Mouse (Mus musculus) embryonic facial prominence, embryonic 14.5 days (tissue): ENCODE results near the gene Gm17409. TPM values are rescaled to one million over a fixed set of nuclear protein-coding genes. Genes with fewer than 3 reads are reported as not detected.

Experiments
- ATAC-seq: fragments of 200-750 bp; cut with Nextera tagmentation; 2 replicates; pipeline ENCODE4 v1.8.0; 2017; ENCODE audit warnings: low read depth, moderate number of reproducible peaks, moderate TSS enrichment
- DNase-seq: peaks from one replicate; pipeline ENCODE4 v3.0.0-alpha.2; 2015; ENCODE audit warnings: low spot score
- H3K27ac ChIP-seq: fragments of 300-500 bp; sonication (generic); replicated peaks from 2 replicates; pipeline ENCODE4 v1.5.1; 2014; ENCODE audit warnings: low read depth, mild to moderate bottlenecking, low read length, moderate library complexity
- H3K27me3 ChIP-seq: fragments of 300-500 bp; sonication (generic); replicated peaks from 2 replicates; pipeline ENCODE4 v1.6.1; 2014; ENCODE audit warnings: low read length; ENCODE audit not compliant: control insufficient read depth, insufficient read depth
- H3K36me3 ChIP-seq: fragments of 300-500 bp; sonication (generic); 2 replicates; pipeline ENCODE4 v1.6.1; 2014; ENCODE audit warnings: low read length, mixed read lengths; ENCODE audit not compliant: control insufficient read depth, insufficient read depth
- H3K4me1 ChIP-seq: fragments of 300-500 bp; sonication (generic); 2 replicates; pipeline ENCODE4 v1.6.1; 2014; ENCODE audit warnings: antibody characterized with exemption, low read length; ENCODE audit not compliant: control insufficient read depth, insufficient read depth
- H3K4me2 ChIP-seq: fragments of 300-500 bp; sonication (generic); 2 replicates; pipeline ENCODE4 v1.6.1; 2014; ENCODE audit warnings: low read depth, mild to moderate bottlenecking, low read length, moderate library complexity, mixed read lengths
- H3K4me3 ChIP-seq: fragments of 300-500 bp; sonication (generic); 2 replicates; pipeline ENCODE4 v1.5.1; 2014; ENCODE audit warnings: low read depth, mild to moderate bottlenecking, low read length
- H3K9ac ChIP-seq: fragments of 300-500 bp; sonication (generic); 2 replicates; pipeline ENCODE4 v1.6.1; 2014; ENCODE audit warnings: low read depth, mild to moderate bottlenecking, low read length, moderate library complexity, mixed read lengths
- H3K9me3 ChIP-seq: fragments of 300-500 bp; sonication (generic); 2 replicates; pipeline ENCODE4 v1.6.1; 2016; ENCODE audit warnings: low read length; ENCODE audit not compliant: control insufficient read depth
- WGBS: fragments of 180-500 bp; shearing (Covaris S2); extraction: QIAGEN DNeasy Blood & Tissue Kit; methylation state at CpG from one replicate; pipeline ENCODE4 v1.1.7; 2014; 5-methylcytosine and 5-hydroxymethylcytosine counted together
- polyA plus RNA-seq: library from polyadenylated mRNA; unstranded; fragments of >200 nt; fragmentation: Nextera tagmentation; extraction: Ambion mirVana; gene quantifications from 2 replicates; pipeline ENCODE4 v1.2.1, GENCODE M21; 2014

Gene Gm17409
- polyA plus RNA-seq, 1 experiment from 2014 or later: not detected

DNA sequence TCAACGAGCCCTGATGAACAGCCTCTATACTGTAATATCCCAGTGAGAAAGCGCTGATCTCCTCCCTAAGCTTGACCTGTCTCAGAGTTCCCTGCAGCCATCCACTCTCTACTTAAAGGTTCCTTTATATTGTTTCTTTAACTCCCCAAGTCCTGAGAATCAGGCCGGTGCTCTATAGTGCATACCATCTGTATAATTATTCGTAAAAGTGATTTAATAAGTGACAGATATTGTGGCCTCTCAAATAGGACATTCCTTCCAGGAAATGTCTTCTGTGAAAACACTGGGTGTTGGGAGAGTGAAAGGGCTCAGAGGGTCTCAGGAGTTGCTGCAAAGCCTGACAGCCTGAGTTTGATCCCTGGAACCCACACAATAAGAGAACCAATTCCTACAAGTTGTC, 8.2 kb downstream of the Gm17409 start:
- no peak for ATAC-seq
- 93% methylated on average over 4 of the region's 4 CpGs for WGBS
- Histone ChIP-seq H3K4me3 (no peak overlapping the region), H3K4me2 (no peak overlapping the region), H3K9me3 (no peaks in the 10 kb centered on the region), H3K27ac (no peak overlapping the region), H3K9ac (no peak overlapping the region), H3K4me1 (peaks cover 3% of the 10 kb centered on the region; the same call in 1 of the 2 replicates), H3K36me3 (peaks cover 42% of the 10 kb centered on the region), H3K27me3 (no peaks in the 10 kb centered on the region)
- no peak for DNase-seq

DNA sequence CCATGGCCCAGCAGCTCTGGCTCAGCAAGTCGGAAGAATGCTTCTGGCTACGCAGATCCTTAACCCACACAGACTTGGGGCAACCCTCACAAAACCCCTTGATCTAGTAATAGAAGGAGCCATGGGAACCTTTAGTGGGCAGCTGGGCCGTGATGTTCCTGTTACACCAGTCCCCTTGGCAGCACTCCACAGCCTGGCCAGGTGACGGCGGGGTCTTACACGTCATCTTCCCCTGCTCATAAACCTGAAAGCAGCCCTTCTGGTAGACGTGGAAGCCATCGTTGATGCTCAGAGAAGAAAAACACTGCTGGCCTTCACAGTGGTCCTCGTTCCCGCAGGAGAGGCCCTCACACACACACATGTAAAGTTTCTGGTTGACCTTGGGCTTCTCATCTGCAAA, 9.6 kb downstream of the Gm17409 start:
- no peak for DNase-seq
- Histone ChIP-seq H3K27ac (no peak overlapping the region), H3K9me3 (no peaks in the 10 kb centered on the region), H3K4me2 (no peak overlapping the region), H3K9ac (no peak overlapping the region), H3K27me3 (no peaks in the 10 kb centered on the region), H3K36me3 (peaks cover 34% of the 10 kb centered on the region), H3K4me3 (no peak overlapping the region), H3K4me1 (peaks cover 6% of the 10 kb centered on the region)
- ATAC-seq: no peak
- 89% methylated on average over 10 of the region's 10 CpGs for WGBS

DNA sequence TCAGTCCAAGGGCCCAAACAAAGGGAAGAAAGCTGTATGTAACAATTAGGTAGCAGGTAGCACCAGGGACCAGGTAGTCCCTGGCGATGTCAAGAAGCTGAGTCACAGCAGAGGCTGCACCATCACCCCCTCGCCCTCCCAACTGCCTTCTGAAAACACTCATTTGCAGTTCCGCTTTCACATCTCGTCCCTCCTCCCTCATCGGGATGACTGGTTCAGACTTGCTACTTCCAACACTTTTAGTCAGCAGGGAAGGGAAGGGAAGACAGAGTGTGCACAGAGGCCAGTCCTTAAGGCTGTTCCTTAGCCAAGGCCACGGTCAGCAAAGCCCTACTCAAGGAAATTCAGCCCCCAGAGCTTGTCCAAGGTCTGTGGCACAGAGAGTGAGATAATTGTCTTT, 10.8 kb downstream of the Gm17409 start:
- 63% methylated on average over 6 of the region's 6 CpGs for WGBS
- H3K9ac ChIP-seq: no peak overlapping the region

DNA sequence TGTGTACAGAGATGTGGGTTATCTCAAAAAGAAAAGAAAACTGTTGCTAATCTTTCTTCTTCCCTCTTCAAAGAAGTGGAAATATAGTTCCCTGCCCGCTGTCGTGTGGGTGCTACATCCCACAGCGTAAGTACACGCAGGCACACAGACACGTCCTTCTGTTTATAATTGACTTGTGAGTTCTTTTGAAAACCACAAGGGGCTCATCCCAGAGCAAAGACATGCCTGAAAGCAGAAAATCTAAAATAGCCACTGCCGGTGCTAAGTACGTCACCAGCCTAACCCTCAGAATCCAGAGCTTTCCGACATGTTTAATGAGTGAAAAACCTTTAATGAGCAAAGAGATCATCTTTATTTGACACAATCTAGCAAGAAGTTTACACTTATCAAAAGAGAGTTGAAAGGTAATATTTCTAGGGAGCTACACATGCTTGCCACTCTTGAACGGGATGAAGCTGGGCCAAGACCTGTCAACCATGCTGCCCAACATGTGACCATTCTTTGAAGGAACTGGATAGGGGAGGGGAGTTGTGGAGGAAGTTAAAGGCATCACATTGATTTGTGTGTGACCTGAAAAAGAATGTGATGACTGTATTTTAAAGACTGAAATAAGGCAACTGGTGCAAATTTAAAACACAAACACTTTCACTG, 11.7 kb downstream of the Gm17409 start:
- H3K4me3 ChIP-seq: no peak overlapping the region
- ATAC-seq (no peak), DNase-seq (no peak)
- no peak overlapping the region for H3K27ac ChIP-seq
- H3K4me2 ChIP-seq: no peak overlapping the region
- H3K36me3 ChIP-seq: peaks cover 24% of the 10 kb centered on the region
- no peak overlapping the region for H3K9ac ChIP-seq
- 65% methylated on average over 9 of the region's 9 CpGs for WGBS
- H3K4me1 ChIP-seq: peaks cover 19% of the 10 kb centered on the region
- H3K9me3 ChIP-seq: no peaks in the 10 kb centered on the region
- H3K27me3 ChIP-seq: no peaks in the 10 kb centered on the region

More for the DNA sequence above, 10.8 kb downstream of the Gm17409 start:
- ATAC-seq (no peak), DNase-seq (peak; percentile 35)
- Histone ChIP-seq H3K9me3 (no peaks in the 10 kb centered on the region), H3K4me2 (no peak overlapping the region), H3K36me3 (peaks cover 31% of the 10 kb centered on the region), H3K27ac (no peak overlapping the region), H3K27me3 (no peaks in the 10 kb centered on the region), H3K4me3 (no peak overlapping the region), H3K4me1 (peaks cover 16% of the 10 kb centered on the region)

DNA sequence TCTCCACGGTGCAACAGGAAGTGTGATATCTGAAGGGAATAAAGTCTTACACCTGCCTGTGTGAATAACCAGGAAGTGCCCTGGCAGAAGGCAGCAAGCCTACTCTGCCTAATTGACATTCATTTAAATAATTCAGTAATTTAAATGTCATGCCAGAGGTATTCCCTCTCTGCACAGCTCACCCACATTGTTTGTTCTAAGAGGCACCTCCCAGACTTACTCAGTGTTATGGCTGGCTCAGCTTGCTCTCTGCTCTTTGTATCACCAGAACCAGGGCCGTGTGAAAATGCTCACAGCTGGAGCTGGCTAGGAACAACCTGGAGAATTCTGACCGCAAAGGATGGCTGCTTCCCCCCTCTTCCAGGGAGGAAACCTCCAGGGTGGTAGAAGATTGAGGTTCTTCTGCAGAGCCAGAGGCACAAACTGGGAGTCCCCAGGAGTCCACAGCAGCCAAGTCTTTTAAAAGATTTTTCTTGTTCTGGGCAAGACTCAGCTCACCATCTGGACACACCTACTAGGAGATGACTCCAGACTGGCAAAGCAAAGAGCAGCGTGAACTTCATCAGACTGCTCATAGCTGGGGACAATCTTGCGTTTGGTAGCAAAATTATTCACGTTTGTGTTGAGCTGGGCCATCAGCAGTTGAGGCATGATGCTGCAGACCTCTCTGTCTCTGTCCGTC, 14.5 kb downstream of the Gm17409 start:
- peak; percentile 41 for DNase-seq
- peaks cover 31% of the 10 kb centered on the region for H3K4me1 ChIP-seq
- H3K4me2 ChIP-seq: no peak overlapping the region
- 0 out of 2 replicates have a peak, but pooled peaks have one; percentile 21 for ATAC-seq
- H3K9ac ChIP-seq: no peak overlapping the region
- no peaks in the 10 kb centered on the region; the same call in 1 of the 2 replicates for H3K36me3 ChIP-seq
- WGBS: 60% methylated on average over 7 of the region's 7 CpGs
- no peak overlapping the region for H3K4me3 ChIP-seq
- H3K9me3 ChIP-seq: no peaks in the 10 kb centered on the region
- H3K27ac ChIP-seq: peak overlapping the region; percentile 33; the same call in 1 of the 2 replicates
- no peaks in the 10 kb centered on the region for H3K27me3 ChIP-seq

DNA sequence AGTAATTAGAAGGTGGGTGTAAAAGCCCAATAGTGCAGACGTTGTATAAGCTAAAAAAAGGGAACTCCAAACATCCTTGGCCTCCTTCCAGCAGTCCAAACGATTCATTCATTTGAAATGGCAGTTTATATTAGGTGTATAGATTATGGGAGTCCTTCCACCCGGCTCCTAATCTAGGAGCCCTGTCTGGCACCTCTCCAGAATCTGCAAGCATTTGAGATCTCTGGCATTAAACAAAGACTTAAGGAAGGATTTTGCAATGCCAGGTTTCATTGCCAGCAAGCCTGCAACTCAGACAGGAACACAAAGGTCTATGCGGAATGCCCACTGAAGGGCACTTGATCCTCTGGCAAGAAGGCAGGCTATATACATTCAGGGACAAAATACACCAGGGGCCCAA, 15.2 kb downstream of the Gm17409 start:
- ATAC-seq (no peak), DNase-seq (peak; percentile 63)
- Histone ChIP-seq H3K27me3 (no peaks in the 10 kb centered on the region), H3K9ac (no peak overlapping the region), H3K27ac (0 out of 2 replicates have a peak overlapping the region, but pooled peaks have one; percentile 33), H3K4me2 (no peak overlapping the region), H3K4me1 (peaks cover 31% of the 10 kb centered on the region), H3K4me3 (no peak overlapping the region), H3K36me3 (no peaks in the 10 kb centered on the region), H3K9me3 (no peaks in the 10 kb centered on the region)
- 38% methylated on average over 4 of the region's 4 CpGs for WGBS

DNA sequence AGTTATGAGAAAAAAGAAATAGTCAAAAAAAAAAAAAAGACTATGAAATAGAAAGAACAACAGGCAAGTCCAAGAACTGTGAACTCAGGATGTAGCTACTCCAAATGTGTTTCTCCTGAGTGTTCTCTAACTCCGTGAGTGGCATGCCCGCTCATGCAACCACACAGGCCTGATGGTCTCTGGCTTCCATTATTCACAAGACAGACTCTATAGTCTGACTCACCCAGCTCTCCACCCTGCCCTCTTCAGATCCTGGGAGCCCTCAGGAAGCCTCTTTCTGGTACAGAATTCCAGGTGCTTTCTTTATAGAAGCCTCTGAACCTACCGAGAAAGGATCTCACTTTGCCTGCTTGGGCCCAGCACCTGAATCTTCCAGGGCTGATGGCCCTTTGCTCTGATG, 15.8 kb downstream of the Gm17409 start:
- Histone ChIP-seq H3K4me3 (no peak overlapping the region), H3K4me1 (peaks cover 31% of the 10 kb centered on the region), H3K4me2 (no peak overlapping the region), H3K36me3 (no peaks in the 10 kb centered on the region), H3K9me3 (no peaks in the 10 kb centered on the region), H3K27ac (no peak overlapping the region; the same call in 1 of the 2 replicates), H3K27me3 (no peaks in the 10 kb centered on the region), H3K9ac (no peak overlapping the region)
- WGBS: 79% methylated on average over 3 of the region's 3 CpGs
- no peak for DNase-seq
- ATAC-seq: no peak

DNA sequence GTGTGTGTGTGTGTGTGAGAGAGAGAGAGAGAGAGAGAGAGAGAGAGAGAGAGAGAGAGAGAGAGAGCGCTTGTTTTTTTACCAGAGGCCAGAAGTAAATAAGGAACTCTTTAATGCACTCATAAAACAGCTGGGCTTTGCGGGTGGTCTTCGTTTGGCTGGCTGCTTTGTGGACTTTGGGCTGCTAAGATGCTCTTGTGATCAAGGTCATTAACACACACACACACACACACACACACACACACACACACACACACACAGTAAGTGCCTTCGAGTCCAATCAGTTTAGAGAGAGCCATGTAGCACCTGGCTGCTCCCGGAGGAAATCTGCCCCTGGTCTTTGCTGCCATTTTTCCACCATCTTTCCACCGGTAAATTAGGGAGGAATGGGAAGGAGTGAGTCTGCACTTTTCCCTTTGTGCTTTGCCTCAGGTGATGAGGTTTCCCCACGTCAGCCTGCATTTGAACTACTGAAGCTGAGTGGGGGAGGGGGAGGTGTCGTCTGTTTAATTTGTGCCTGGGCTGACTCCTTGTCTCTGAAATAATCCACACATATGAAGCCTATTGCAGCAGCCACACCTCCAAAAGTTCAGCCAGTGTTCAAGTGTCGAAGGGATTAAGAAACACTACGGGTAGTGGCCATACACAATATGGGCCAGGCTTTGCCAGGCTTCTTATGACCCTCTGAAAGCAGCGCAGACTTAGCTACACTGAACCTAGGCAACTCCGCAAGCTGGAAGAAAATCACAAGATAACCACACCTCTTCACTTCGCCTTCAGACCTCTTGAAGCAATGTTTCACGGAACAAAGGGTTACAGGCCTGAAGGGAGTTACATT, 16.7 kb downstream of the Gm17409 start:
- no peaks in the 10 kb centered on the region for H3K36me3 ChIP-seq
- H3K27me3 ChIP-seq: no peaks in the 10 kb centered on the region
- no peaks in the 10 kb centered on the region for H3K9me3 ChIP-seq
- DNase-seq (peak; percentile 20), ATAC-seq (no peak)
- no peak overlapping the region for H3K27ac ChIP-seq
- no peak overlapping the region for H3K4me3 ChIP-seq
- H3K9ac ChIP-seq: no peak overlapping the region
- 58% methylated on average over 14 of the region's 14 CpGs for WGBS
- no peak overlapping the region for H3K4me2 ChIP-seq
- peaks cover 32% of the 10 kb centered on the region for H3K4me1 ChIP-seq
